Mouse (Mus musculus): Measurements from ENCODE around the gene Cacna1s. TPM values are rescaled to one million over a fixed set of nuclear protein-coding genes. Genes with fewer than 3 reads are reported as not detected.

Cacna1s gene
- polyA plus RNA-seq, 1 experiment = 0.23 TPM

DNA sequence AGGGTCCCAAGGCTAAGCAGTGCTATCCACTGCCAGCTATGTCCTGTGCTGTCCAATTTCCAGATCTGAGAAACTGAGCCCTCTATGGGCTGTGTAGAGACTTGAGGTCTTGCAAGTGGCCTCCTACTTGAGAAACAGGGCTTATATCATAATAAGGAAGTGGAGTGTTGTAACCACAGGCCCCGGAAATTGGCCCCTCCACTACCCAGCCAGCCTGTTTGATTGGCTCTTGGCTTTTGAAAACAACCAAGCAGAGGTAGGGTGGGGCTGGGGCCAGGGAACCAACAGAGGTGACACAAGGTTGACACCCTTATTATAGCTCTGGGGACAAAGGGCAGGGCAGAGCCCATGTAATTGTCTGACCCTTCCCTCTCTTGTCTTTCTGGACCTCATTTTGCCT lies 82.5 kb downstream of the Cacna1s start:
- H3K36me3 ChIP-seq (ENCODE audit: control insufficient read depth, insufficient read depth) = no peaks in the 10 kb centered on the region
- H3ac ChIP-seq (ENCODE audit: control insufficient read depth, insufficient read length, low read depth) = no peak overlapping the region
- no peaks in the 10 kb centered on the region for H3K27me3 ChIP-seq (ENCODE audit: control insufficient read depth, insufficient read depth, insufficient read length)
- no peak for TF ChIP-seq FOSL1 (IDR thresholded peaks at IDR 0.05; ENCODE audit: insufficient read depth, low read length, poor library complexity, severe bottlenecking)
- TF ChIP-seq MAX (IDR thresholded peaks at IDR 0.05) = no peak
- TF ChIP-seq USF1 (IDR thresholded peaks at IDR 0.05; ENCODE audit: low read depth) = no peak
- no peak for TF ChIP-seq MYOD1 (IDR thresholded peaks at IDR 0.05; ENCODE audit: control insufficient read depth, insufficient read length, low read depth)
- no peak for TF ChIP-seq CEBPB (IDR thresholded peaks at IDR 0.05; ENCODE audit: low read depth)
- TF ChIP-seq CTCF (IDR thresholded peaks at IDR 0.05; ENCODE audit: control insufficient read depth, insufficient read depth, insufficient read length) = no peak
- TF ChIP-seq MYOG (IDR thresholded peaks at IDR 0.05; ENCODE audit: control insufficient read depth, extremely low read depth, insufficient read length) = no peak
- H3K4me3 ChIP-seq (ENCODE audit: insufficient read depth, poor library complexity, severe bottlenecking) = no peak overlapping the region
- H3K79me3 ChIP-seq (ENCODE audit: low read depth) = no peaks in the 10 kb centered on the region
- H3K79me2 ChIP-seq (ENCODE audit: control insufficient read depth, insufficient read depth) = no peaks in the 10 kb centered on the region

DNA sequence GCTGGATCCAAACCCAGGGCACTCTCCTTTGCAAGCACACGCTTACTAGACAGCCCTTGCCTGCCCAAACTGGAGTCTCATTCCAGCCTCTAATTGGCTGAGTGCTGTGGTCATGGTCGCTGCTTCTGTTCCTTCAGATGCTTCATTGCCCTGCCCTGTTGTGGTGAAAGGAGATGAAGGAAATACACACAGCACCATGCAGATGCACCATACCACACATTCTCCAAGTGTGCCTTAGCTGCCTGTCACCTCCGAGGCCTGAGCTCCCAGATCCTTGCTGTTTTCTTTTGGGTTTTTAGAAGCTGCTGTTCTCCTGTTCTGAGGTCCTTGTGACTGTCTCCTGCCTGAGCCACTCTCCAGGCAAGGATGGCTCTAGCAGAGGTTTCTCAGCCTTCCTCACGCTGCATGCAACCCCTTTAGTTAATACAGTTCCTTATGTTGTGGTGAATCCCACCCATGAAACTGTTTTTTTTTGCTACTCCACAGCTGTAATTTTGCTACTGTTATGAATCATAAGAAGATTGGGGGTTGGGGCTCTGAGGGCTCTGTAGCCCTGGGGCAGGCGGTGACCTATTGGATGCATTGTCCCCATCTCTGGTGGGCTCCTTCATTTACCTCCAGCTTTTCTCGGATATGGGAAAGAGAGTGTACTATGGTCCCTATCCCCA lies 83.4 kb downstream of the Cacna1s start:
- TF ChIP-seq USF1 (IDR thresholded peaks at IDR 0.05; ENCODE audit: low read depth) = no peak
- no peak for TF ChIP-seq FOSL1 (IDR thresholded peaks at IDR 0.05; ENCODE audit: insufficient read depth, low read length, poor library complexity, severe bottlenecking)
- no peak for TF ChIP-seq CEBPB (IDR thresholded peaks at IDR 0.05; ENCODE audit: low read depth)
- TF ChIP-seq CTCF (IDR thresholded peaks at IDR 0.05; ENCODE audit: control insufficient read depth, insufficient read depth, insufficient read length) = no peak
- TF ChIP-seq MAX (IDR thresholded peaks at IDR 0.05) = no peak
- TF ChIP-seq MYOG (IDR thresholded peaks at IDR 0.05; ENCODE audit: control insufficient read depth, extremely low read depth, insufficient read length) = no peak
- TF ChIP-seq MYOD1 (IDR thresholded peaks at IDR 0.05; ENCODE audit: control insufficient read depth, insufficient read length, low read depth) = no peak
- Histone ChIP-seq H3K27me3 (ENCODE audit: control insufficient read depth, insufficient read depth, insufficient read length) (no peaks in the 10 kb centered on the region), H3K79me2 (ENCODE audit: control insufficient read depth, insufficient read depth) (no peaks in the 10 kb centered on the region), H3ac (ENCODE audit: control insufficient read depth, insufficient read length, low read depth) (no peak overlapping the region), H3K36me3 (ENCODE audit: control insufficient read depth, insufficient read depth) (no peaks in the 10 kb centered on the region), H3K4me3 (ENCODE audit: insufficient read depth, poor library complexity, severe bottlenecking) (no peak overlapping the region), H3K79me3 (ENCODE audit: low read depth) (no peaks in the 10 kb centered on the region)

DNA sequence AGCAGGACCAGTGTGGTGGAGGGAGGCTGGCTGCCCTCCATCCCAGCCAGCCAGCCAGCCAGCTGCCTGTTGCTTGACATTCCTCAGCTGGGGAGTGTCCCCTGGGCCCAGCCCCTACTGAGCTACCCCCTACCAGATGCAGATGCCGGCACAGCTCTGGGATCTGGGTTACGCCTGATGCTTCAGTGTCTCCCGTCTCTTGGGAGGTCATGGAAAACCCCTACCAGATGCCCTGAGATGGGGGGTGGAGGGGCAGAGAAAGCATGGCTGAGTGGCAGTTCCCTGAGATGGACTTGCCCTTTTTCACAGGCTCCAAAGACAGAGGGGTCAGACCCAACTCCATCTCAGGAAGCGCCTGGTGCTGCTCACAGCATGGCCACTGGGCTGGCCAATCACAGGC lies 84.0 kb downstream of the Cacna1s start:
- Histone ChIP-seq H3K79me3 (ENCODE audit: low read depth) (no peaks in the 10 kb centered on the region), H3K4me3 (ENCODE audit: insufficient read depth, poor library complexity, severe bottlenecking) (no peak overlapping the region), H3ac (ENCODE audit: control insufficient read depth, insufficient read length, low read depth) (no peak overlapping the region), H3K79me2 (ENCODE audit: control insufficient read depth, insufficient read depth) (no peaks in the 10 kb centered on the region), H3K36me3 (ENCODE audit: control insufficient read depth, insufficient read depth) (no peaks in the 10 kb centered on the region), H3K27me3 (ENCODE audit: control insufficient read depth, insufficient read depth, insufficient read length) (no peaks in the 10 kb centered on the region)
- TF ChIP-seq MYOG (IDR thresholded peaks at IDR 0.05; ENCODE audit: control insufficient read depth, extremely low read depth, insufficient read length) (no peak), FOSL1 (IDR thresholded peaks at IDR 0.05; ENCODE audit: insufficient read depth, low read length, poor library complexity, severe bottlenecking) (no peak), MYOD1 (IDR thresholded peaks at IDR 0.05; ENCODE audit: control insufficient read depth, insufficient read length, low read depth) (no peak), MAX (IDR thresholded peaks at IDR 0.05) (no peak), CTCF (IDR thresholded peaks at IDR 0.05; ENCODE audit: control insufficient read depth, insufficient read depth, insufficient read length) (no peak), CEBPB (IDR thresholded peaks at IDR 0.05; ENCODE audit: low read depth) (no peak), USF1 (IDR thresholded peaks at IDR 0.05; ENCODE audit: low read depth) (no peak)

GRCm38 (mm10) chr1:136137071-136137531 lies 84.6 kb downstream of the Cacna1s start:
- Histone ChIP-seq H3K36me3 (ENCODE audit: control insufficient read depth, insufficient read depth) (no peaks in the 10 kb centered on the region), H3K27me3 (ENCODE audit: control insufficient read depth, insufficient read depth, insufficient read length) (no peaks in the 10 kb centered on the region), H3K79me2 (ENCODE audit: control insufficient read depth, insufficient read depth) (no peaks in the 10 kb centered on the region), H3K4me3 (ENCODE audit: insufficient read depth, poor library complexity, severe bottlenecking) (no peak overlapping the region), H3ac (ENCODE audit: control insufficient read depth, insufficient read length, low read depth) (no peak overlapping the region), H3K79me3 (ENCODE audit: low read depth) (no peaks in the 10 kb centered on the region)
- TF ChIP-seq MYOG (IDR thresholded peaks at IDR 0.05; ENCODE audit: control insufficient read depth, extremely low read depth, insufficient read length) (no peak), CTCF (IDR thresholded peaks at IDR 0.05; ENCODE audit: control insufficient read depth, insufficient read depth, insufficient read length) (no peak), MYOD1 (IDR thresholded peaks at IDR 0.05; ENCODE audit: control insufficient read depth, insufficient read length, low read depth) (no peak)

- no peaks in the 10 kb centered on the region for H3K79me2 ChIP-seq (ENCODE audit: control insufficient read depth, insufficient read depth)
- no peaks in the 10 kb centered on the region for H3K27me3 ChIP-seq (ENCODE audit: control insufficient read depth, insufficient read depth, insufficient read length)
- H3ac ChIP-seq (ENCODE audit: control insufficient read depth, insufficient read length, low read depth) = no peak overlapping the region
- no peaks in the 10 kb centered on the region for H3K36me3 ChIP-seq (ENCODE audit: control insufficient read depth, insufficient read depth)
- no peak overlapping the region for H3K4me3 ChIP-seq (ENCODE audit: insufficient read depth, poor library complexity, severe bottlenecking)
- TF ChIP-seq USF1 (IDR thresholded peaks at IDR 0.05; ENCODE audit: low read depth) (no peak), MYOG (IDR thresholded peaks at IDR 0.05; ENCODE audit: control insufficient read depth, extremely low read depth, insufficient read length) (no peak)
- no peaks in the 10 kb centered on the region for H3K79me3 ChIP-seq (ENCODE audit: low read depth)
These were observed 85.0 kb downstream of the Cacna1s start for GRCm38 (mm10) chr1:136137575-136137974.

DNA sequence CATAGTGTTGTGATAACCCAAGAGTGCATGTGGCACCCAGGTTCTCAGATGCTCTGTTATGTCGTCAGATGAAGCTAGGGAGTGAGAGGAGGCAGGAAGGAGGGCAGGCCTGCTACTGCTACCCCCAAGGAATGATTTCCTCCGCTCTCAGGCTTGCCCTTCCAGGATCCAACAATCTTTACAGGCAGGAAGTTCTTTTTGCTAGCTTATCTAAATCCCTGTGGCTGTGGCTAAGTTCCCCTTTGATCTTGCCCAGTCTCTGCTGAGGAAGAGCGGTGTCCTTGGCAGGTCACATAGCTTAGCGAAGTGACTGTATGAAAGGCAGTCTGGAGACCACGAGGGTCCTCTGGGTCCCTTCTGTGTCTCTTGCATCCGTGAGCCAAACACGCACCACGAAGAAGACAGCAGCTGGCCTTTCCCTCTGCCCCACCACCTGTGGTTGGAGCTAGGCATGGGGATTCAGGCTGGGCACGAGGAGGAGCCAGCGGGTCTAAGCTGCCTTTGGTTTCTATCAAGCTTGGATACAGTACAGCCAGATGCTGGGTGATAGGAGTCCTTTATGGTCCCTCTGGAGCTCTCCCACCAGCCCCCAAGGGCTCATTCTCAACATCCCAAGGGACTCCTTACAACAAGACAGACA lies 85.8 kb downstream of the Cacna1s start:
- no peaks in the 10 kb centered on the region for H3K36me3 ChIP-seq (ENCODE audit: control insufficient read depth, insufficient read depth)
- no peaks in the 10 kb centered on the region for H3K27me3 ChIP-seq (ENCODE audit: control insufficient read depth, insufficient read depth, insufficient read length)
- H3K79me2 ChIP-seq (ENCODE audit: control insufficient read depth, insufficient read depth) = no peaks in the 10 kb centered on the region
- TF ChIP-seq MYOD1 (IDR thresholded peaks at IDR 0.05; ENCODE audit: control insufficient read depth, insufficient read length, low read depth) (no peak), MAX (IDR thresholded peaks at IDR 0.05) (no peak), CTCF (IDR thresholded peaks at IDR 0.05; ENCODE audit: control insufficient read depth, insufficient read depth, insufficient read length) (no peak), CEBPB (IDR thresholded peaks at IDR 0.05; ENCODE audit: low read depth) (no peak), MYOG (IDR thresholded peaks at IDR 0.05; ENCODE audit: control insufficient read depth, extremely low read depth, insufficient read length) (no peak), USF1 (IDR thresholded peaks at IDR 0.05; ENCODE audit: low read depth) (no peak), FOSL1 (IDR thresholded peaks at IDR 0.05; ENCODE audit: insufficient read depth, low read length, poor library complexity, severe bottlenecking) (no peak)
- H3K4me3 ChIP-seq (ENCODE audit: insufficient read depth, poor library complexity, severe bottlenecking) = no peak overlapping the region
- no peak overlapping the region for H3ac ChIP-seq (ENCODE audit: control insufficient read depth, insufficient read length, low read depth)
- H3K79me3 ChIP-seq (ENCODE audit: low read depth) = no peaks in the 10 kb centered on the region
